Mouse (Mus musculus) left cerebral cortex, adult 8-10 months (tissue): ENCODE data around the gene Acvr2b. TPM values are rescaled to one million over a fixed set of nuclear protein-coding genes. Genes with fewer than 3 reads are reported as not detected.
"Not testable (repeated sequence)": the region's sequence is repeated elsewhere in the genome, so short reads cannot be mapped to it uniquely, and the experiment has no call there.

Experiments
- DNase-seq, 2 experiments: peaks; one replicate each; pipeline ENCODE4 v3.0.0; 2022; ENCODE audit warnings: low spot score in 2 of 2
- total RNA-seq, 4 experiments: library from RNA; stranded (reverse); gene quantifications; 2 replicates each; pipeline ENCODE4 v1.2.4; 2022

The Acvr2b gene
- 10 to 100 TPM; 14.9 to 18.4 (median 16.7) TPM for total RNA-seq

- DNase-seq: peak; percentile 77 to 95
These were observed at the start of gene Acvr2b for GRCm38 (mm10) chr9:119401801-119402214. TSS of gene Acvr2b (plus strand) at chr9:119402118.

- no peak for DNase-seq
These were observed 48.0 kb upstream of the Acvr2b start for GRCm38 (mm10) chr9:119353926-119354325.

GRCm38 (mm10) chr9:119355943-119356342 lies 46.0 kb upstream of the Acvr2b start:
- DNase-seq: no peak

GRCm38 (mm10) chr9:119357331-119358057 lies 44.4 kb upstream of the Acvr2b start, which contains the start of gene Xylb:
TSS of gene Xylb (plus strand) at chr9:119357381.
- DNase-seq: peak; percentile 80 to 81

GRCm38 (mm10) chr9:119358058-119358429 lies 43.9 kb upstream of the Acvr2b start:
- DNase-seq: no peak

GRCm38 (mm10) chr9:119361416-119361815 lies 40.5 kb upstream of the Acvr2b start:
- DNase-seq: no peak

GRCm38 (mm10) chr9:119363229-119363628 lies 38.7 kb upstream of the Acvr2b start:
- no peak for DNase-seq

GRCm38 (mm10) chr9:119365284-119365683 lies 36.6 kb upstream of the Acvr2b start, which contains the start of gene Slc22a14:
TSS of gene Slc22a14 (minus strand) at chr9:119365553.
- no peak for DNase-seq

GRCm38 (mm10) chr9:119368367-119368766 lies 33.6 kb upstream of the Acvr2b start:
- DNase-seq: no peak

- DNase-seq: not testable (repeated sequence)
These were observed 31.1 kb upstream of the Acvr2b start for GRCm38 (mm10) chr9:119370770-119371169.

GRCm38 (mm10) chr9:119371251-119371650 lies 30.7 kb upstream of the Acvr2b start:
- no peak for DNase-seq

- DNase-seq: no peak
These were observed 26.9 kb upstream of the Acvr2b start for GRCm38 (mm10) chr9:119375008-119375407.

- no peak for DNase-seq
These were observed 26.4 kb upstream of the Acvr2b start for GRCm38 (mm10) chr9:119375556-119375955.

- DNase-seq: no peak
These were observed 23.7 kb upstream of the Acvr2b start for GRCm38 (mm10) chr9:119378231-119378630.

- no peak for DNase-seq
These were observed 19.3 kb upstream of the Acvr2b start for GRCm38 (mm10) chr9:119382603-119383002.

- no peak for DNase-seq
These were observed 13.0 kb upstream of the Acvr2b start for GRCm38 (mm10) chr9:119388956-119389355.

GRCm38 (mm10) chr9:119390214-119390613 lies 11.7 kb upstream of the Acvr2b start:
- DNase-seq: no peak

GRCm38 (mm10) chr9:119394808-119395207 lies 7.1 kb upstream of the Acvr2b start:
- DNase-seq: no peak

GRCm38 (mm10) chr9:119401351-119401750 lies 567 bp upstream of the Acvr2b start:
- DNase-seq: no peak

- peak; percentile 43 to 53 for DNase-seq
These were observed 626 bp downstream of the Acvr2b start for GRCm38 (mm10) chr9:119402253-119403235.

GRCm38 (mm10) chr9:119403236-119403641 lies 1.3 kb downstream of the Acvr2b start:
- peak in 1 of 2 experiments; percentile 40 for DNase-seq

- no peak for DNase-seq
These were observed 2.2 kb downstream of the Acvr2b start for GRCm38 (mm10) chr9:119404090-119404489.
